Mouse (Mus musculus) G1E-ER4 (cell line): ENCODE measurements around the gene Ldb1. TPM values are rescaled to one million over a fixed set of nuclear protein-coding genes. Genes with fewer than 3 reads are reported as not detected.

Source experiments
- GATA1 ChIP-seq: IDR thresholded peaks from one replicate; pipeline ENCODE4 v1.8.0; 2012; ENCODE audit warnings: low read length, inconsistent platforms
- polyA plus RNA-seq: library from polyadenylated mRNA; stranded (reverse); fragments of >175 nt; gene quantifications from 2 replicates; pipeline ENCODE4 v1.2.3, GENCODE M21; 2012

Ldb1 gene
- polyA plus RNA-seq, 1 experiment, result 788 TPM

GRCm38 (mm10) chr19:46055752-46056387 is 10.9 kb upstream of the Ldb1 start:
- no peak for TF ChIP-seq GATA1

GRCm38 (mm10) chr19:46050462-46050861 is 5.4 kb upstream of the Ldb1 start:
- TF ChIP-seq GATA1, result no peak

GRCm38 (mm10) chr19:46049129-46049528 is 4.1 kb upstream of the Ldb1 start:
- TF ChIP-seq GATA1, result no peak

- no peak for TF ChIP-seq GATA1
These were observed 2.4 kb upstream of the Ldb1 start for GRCm38 (mm10) chr19:46047426-46047825.

GRCm38 (mm10) chr19:46046621-46047025 is 1.6 kb upstream of the Ldb1 start:
- TF ChIP-seq GATA1, result no peak

- no peak for TF ChIP-seq GATA1
These were observed 790 bp upstream of the Ldb1 start for GRCm38 (mm10) chr19:46045696-46046311.

GRCm38 (mm10) chr19:46044271-46044992 is 582 bp downstream of the Ldb1 start, which contains the start of gene Pprc1:
Gene Pprc1 (plus strand): TSS chr19:46044886.
- no peak for TF ChIP-seq GATA1

GRCm38 (mm10) chr19:46043380-46043779 is 1.6 kb downstream of the Ldb1 start:
- TF ChIP-seq GATA1, result no peak

- TF ChIP-seq GATA1, result no peak
These were observed 2.5 kb downstream of the Ldb1 start for GRCm38 (mm10) chr19:46042476-46043011.

- no peak for TF ChIP-seq GATA1
These were observed 3.0 kb downstream of the Ldb1 start for GRCm38 (mm10) chr19:46041933-46042475.

GRCm38 (mm10) chr19:46041299-46041932 is 3.6 kb downstream of the Ldb1 start:
- TF ChIP-seq GATA1, result no peak

- no peak for TF ChIP-seq GATA1
These were observed 4.7 kb downstream of the Ldb1 start for GRCm38 (mm10) chr19:46040149-46040902.

- TF ChIP-seq GATA1, result no peak
These were observed 5.5 kb downstream of the Ldb1 start for GRCm38 (mm10) chr19:46039478-46039877.

GRCm38 (mm10) chr19:46038851-46039260 is 6.2 kb downstream of the Ldb1 start:
- no peak for TF ChIP-seq GATA1
